Mouse (Mus musculus) cerebellum, adult 2 months (tissue): Measurements from ENCODE around the gene 1700025C18Rik. TPM values are rescaled to one million over a fixed set of nuclear protein-coding genes. Genes with fewer than 3 reads are reported as not detected.
A peak's percentile ranks its signal among the peaks of the same experiment; 100 is the strongest.

Experiments used
- DNase-seq, 2 experiments: peaks; one replicate each; pipeline ENCODE4 v3.0.0; 2021
- H3K27ac ChIP-seq: fragments of 200-500 bp; 2 replicates; pipeline ENCODE4 v1.5.1; 2012; ENCODE audit warnings: low read length, control low read depth, inconsistent platforms; ENCODE audit not compliant: insufficient read depth
- H3K27me3 ChIP-seq: fragments of 200-500 bp; 2 replicates; pipeline ENCODE4 v1.6.1; 2012; ENCODE audit warnings: inconsistent platforms, mild to moderate bottlenecking, low read length, moderate library complexity; ENCODE audit not compliant: control insufficient read depth, insufficient read depth
- H3K4me1 ChIP-seq: fragments of 200-500 bp; 2 replicates; pipeline ENCODE4 v1.6.1; 2011; ENCODE audit warnings: low read length; ENCODE audit not compliant: control insufficient read depth, insufficient read depth
- H3K4me3 ChIP-seq: fragments of 200-500 bp; replicated peaks from 2 replicates; pipeline ENCODE3; 2011; ENCODE audit warnings: mild to moderate bottlenecking, low read depth, low read length, control low read depth; ENCODE audit not compliant: insufficient read depth
- CTCF ChIP-seq: fragments of 200-500 bp; IDR thresholded peaks from 2 replicates; pipeline ENCODE4 v1.5.1; 2011; ENCODE audit warnings: low read depth, mild to moderate bottlenecking, control low read depth, low read length, moderate library complexity, borderline replicate concordance; ENCODE audit not compliant: insufficient read depth
- POLR2A ChIP-seq: fragments of 200-500 bp; IDR thresholded peaks from 2 replicates; pipeline ENCODE4 v1.6.1; 2011; ENCODE audit warnings: low read length, control low read depth, borderline replicate concordance; ENCODE audit not compliant: insufficient read depth
- WGBS: fragments of 180-500 bp; shearing (Covaris S2); methylation state at CpG from one replicate; pipeline ENCODE4 v1.1.7; 2018; 5-methylcytosine and 5-hydroxymethylcytosine counted together
- polyA plus RNA-seq: library from polyadenylated mRNA; depleted of rRNA; stranded (reverse); fragments of >200 nt; gene quantifications from 2 replicates; pipeline ENCODE4 v1.2.3, GENCODE M21; 2012

1700025C18Rik gene
- polyA plus RNA-seq, 1 experiment, result not detected

DNA sequence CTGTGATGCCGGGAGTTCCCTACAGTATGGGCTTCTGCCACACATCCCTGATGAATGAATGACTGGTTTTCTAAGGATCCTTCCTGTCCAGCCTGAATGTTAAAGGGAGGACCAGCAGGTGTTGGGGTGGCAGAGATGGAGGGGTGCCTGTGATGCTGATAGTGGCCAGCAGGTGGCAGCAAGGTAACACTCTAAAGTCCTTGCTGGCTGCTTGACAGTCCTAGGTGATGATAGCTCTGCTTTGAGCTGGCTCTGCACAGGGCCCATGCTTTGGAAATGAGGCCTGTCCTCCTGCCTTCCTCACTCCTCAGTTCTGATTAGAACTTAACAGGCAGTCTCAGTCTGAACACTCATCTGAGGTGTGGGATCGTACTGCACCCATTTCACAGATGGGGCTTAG lies 15.6 kb downstream of the 1700025C18Rik start:
- no peaks in the 10 kb centered on the region for H3K27me3 ChIP-seq
- H3K4me3 ChIP-seq, result no peak overlapping the region
- 45% methylated on average over 2 of the region's 2 CpGs for WGBS
- peak; percentile 88 to 95 for DNase-seq
- TF ChIP-seq CTCF, result peak; percentile 99
- no peak for TF ChIP-seq POLR2A
- peaks cover 36% of the 10 kb centered on the region for H3K4me1 ChIP-seq
- H3K27ac ChIP-seq, result peak overlapping the region; percentile 96

- WGBS, result 4% methylated on average over 11 of the region's 11 CpGs
- TF ChIP-seq POLR2A (no peak), CTCF (no peak)
- H3K4me3 ChIP-seq, result no peak overlapping the region
- peaks cover 36% of the 10 kb centered on the region for H3K4me1 ChIP-seq
- H3K27ac ChIP-seq, result peak overlapping the region; percentile 96
- DNase-seq, result peak; percentile 89 to 95
- H3K27me3 ChIP-seq, result no peaks in the 10 kb centered on the region
These were observed 16.3 kb downstream of the 1700025C18Rik start for GRCm38 (mm10) chr2:165074081-165074884.

GRCm38 (mm10) chr2:165073381-165073781 lies 17.2 kb downstream of the 1700025C18Rik start:
- Histone ChIP-seq H3K4me1 (peaks cover 36% of the 10 kb centered on the region), H3K27me3 (no peaks in the 10 kb centered on the region), H3K4me3 (peak overlapping the region; percentile 41), H3K27ac (peak overlapping the region; percentile 96)
- peak; percentile 94 to 95 for DNase-seq
- 3% methylated on average over 9 of the region's 9 CpGs for WGBS
- TF ChIP-seq POLR2A (0 out of 2 replicates have a peak, but pooled peaks have one; percentile 6), CTCF (no peak)

- H3K27ac ChIP-seq, result peak overlapping the region; percentile 51; the same call in 1 of the 2 replicates
- peak; percentile 82 to 88 for DNase-seq
- peak overlapping the region; percentile 30 for H3K4me3 ChIP-seq
- TF ChIP-seq POLR2A, result no peak
- TF ChIP-seq CTCF, result peak; percentile 82
- 26% methylated on average over 23 of the region's 23 CpGs for WGBS
- H3K27me3 ChIP-seq, result no peaks in the 10 kb centered on the region
- H3K4me1 ChIP-seq, result peaks cover 36% of the 10 kb centered on the region
These were observed 20.3 kb downstream of the 1700025C18Rik start for GRCm38 (mm10) chr2:165070096-165070816.

DNA sequence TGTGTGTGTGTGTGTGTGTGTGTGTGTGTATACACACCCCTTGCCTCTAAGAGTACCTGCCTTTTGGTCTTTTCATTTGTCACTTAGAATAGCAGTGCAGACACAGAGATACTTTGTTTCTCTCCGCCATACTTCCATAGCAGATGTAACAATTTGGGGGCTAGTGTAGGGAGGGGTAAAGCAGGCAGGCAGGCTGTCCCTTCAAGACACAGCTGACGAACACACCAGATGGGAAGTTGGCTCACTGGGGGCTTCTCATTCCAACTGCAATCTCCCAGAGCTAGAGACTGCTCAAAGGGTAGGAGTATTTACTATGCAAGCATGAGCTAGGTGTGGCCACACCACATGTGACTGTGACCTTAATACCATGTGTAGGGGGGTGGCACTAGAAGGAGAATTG lies 21.7 kb downstream of the 1700025C18Rik start:
- no peak for DNase-seq
- 73% methylated on average over 2 of the region's 2 CpGs for WGBS
- TF ChIP-seq CTCF (no peak), POLR2A (no peak)
- Histone ChIP-seq H3K27me3 (no peaks in the 10 kb centered on the region), H3K27ac (no peak overlapping the region), H3K4me3 (no peak overlapping the region), H3K4me1 (peaks cover 23% of the 10 kb centered on the region)

DNA sequence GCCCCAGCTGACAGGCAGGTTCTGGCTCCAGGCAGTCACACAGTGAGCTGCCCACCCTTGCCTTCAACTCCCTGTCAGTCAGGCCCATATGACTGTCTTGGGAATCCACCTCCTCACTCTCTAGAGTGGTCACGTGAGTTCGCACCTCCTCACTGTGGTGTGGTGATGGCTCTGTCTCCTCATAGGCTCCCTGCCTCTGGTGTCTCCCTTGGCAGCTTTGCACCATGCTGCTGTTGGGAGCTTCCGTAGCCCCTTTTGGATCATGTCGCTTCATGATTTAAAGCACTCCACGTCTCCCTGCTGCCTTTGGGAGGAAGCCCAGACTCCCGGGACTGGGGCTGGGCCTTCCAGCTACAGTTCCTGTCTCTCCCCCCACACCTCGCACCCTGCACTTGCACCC lies 26.1 kb downstream of the 1700025C18Rik start:
- no peaks in the 10 kb centered on the region; the same call in 1 of the 2 replicates for H3K4me1 ChIP-seq
- TF ChIP-seq POLR2A (no peak), CTCF (no peak)
- 36% methylated on average over 7 of the region's 7 CpGs for WGBS
- no peak overlapping the region for H3K4me3 ChIP-seq
- H3K27me3 ChIP-seq, result no peaks in the 10 kb centered on the region
- DNase-seq, result no peak
- no peak overlapping the region for H3K27ac ChIP-seq

DNA sequence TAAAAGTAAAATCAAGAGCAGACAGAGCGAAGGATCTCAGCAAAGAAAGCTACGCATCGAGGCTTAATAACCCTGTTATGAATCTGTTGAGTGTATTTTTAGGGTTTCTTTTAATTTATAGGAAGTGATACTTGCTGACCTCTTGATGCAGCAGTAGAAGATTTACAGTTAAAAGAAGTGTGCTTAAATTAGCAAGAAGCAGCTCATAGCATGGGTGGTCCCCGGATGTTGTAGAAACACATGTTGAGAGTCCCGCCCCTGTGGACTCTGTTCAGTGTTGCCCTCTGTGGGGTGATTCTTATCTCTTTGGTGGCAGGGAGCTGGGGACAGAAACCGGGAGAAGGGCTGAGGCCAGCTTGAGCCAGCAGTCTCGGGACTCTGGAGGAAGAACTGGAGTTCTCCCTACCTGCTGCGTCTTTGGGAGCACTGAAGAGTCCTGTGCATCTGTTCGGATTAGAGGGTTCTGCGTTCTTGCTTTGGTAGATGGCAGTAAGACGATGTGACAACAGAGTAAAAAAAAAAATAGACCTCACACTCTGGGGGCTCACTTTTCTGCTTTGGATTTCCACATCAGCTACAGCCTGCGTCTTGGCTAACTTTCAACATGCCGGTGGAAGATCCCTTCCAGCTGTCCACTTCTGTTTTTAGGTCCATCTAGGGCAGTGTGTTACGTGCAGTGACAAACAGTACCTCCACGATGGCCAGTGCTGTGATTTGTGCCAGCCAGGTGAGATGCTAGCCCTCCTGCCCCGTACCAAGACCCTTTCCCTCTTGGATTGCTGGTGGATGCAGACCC lies 28.7 kb downstream of the 1700025C18Rik start:
- TF ChIP-seq CTCF, result no peak
- no peak for TF ChIP-seq POLR2A
- no peak overlapping the region for H3K27ac ChIP-seq
- no peaks in the 10 kb centered on the region for H3K27me3 ChIP-seq
- no peak overlapping the region for H3K4me3 ChIP-seq
- no peak for DNase-seq
- H3K4me1 ChIP-seq, result no peaks in the 10 kb centered on the region
- WGBS, result 69% methylated on average over 16 of the region's 16 CpGs
